Mouse (Mus musculus): ENCODE data around the gene Zc3h18. TPM values are rescaled to one million over a fixed set of nuclear protein-coding genes. Genes with fewer than 3 reads are reported as not detected.
A peak's percentile ranks its signal among the peaks of the same experiment; 100 is the strongest.

Gene Zc3h18
- polyA plus RNA-seq, 1 experiment from 2014 or later, result 76.7 TPM

GRCm38 (mm10) chr8:122336251-122336910 is 40.0 kb upstream of the Zc3h18 start:
- Histone ChIP-seq H3K4me1 (replicated peaks) (peaks cover 16% of the 10 kb centered on the region), H3K9ac (replicated peaks) (peak overlapping the region; percentile 53), H3K9me3 (no peaks in the 10 kb centered on the region), H3K36me3 (no peaks in the 10 kb centered on the region), H3K27ac (no peak overlapping the region), H3K4me3 (replicated peaks) (peak overlapping the region; percentile 63), H3K4me2 (peak overlapping the region; percentile 94), H3K27me3 (peaks cover 76% of the 10 kb centered on the region)
- WGBS, result 1% methylated on average over 80 of the region's 81 CpGs
- peak; percentile 44; the same call in 1 of the 2 replicates for ATAC-seq (ENCODE audit: insufficient number of reproducible peaks, insufficient read depth, low FRiP score, low TSS enrichment, low read depth)

DNA sequence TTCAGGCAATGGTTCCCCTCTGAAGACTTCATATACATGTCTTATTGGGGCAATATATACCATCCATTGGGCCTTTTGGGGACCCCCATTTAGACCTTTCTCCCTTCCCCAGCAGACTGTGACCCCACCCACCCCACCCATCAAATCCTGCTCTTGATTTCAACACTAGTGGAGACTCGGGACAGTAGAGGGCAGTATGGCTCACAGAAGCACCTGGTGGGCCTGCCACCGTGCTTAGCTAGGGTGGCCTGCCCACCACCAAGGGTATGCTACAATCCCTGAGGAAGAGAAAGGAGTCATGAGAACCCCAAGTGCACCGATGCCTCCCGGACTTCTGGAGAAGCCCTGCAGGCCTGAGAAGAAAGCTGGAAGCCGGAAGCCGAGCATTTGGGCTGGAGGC is 37.6 kb upstream of the Zc3h18 start:
- Histone ChIP-seq H3K36me3 (no peaks in the 10 kb centered on the region), H3K9ac (replicated peaks) (no peak overlapping the region), H3K9me3 (no peaks in the 10 kb centered on the region), H3K27me3 (peaks cover 93% of the 10 kb centered on the region), H3K27ac (no peak overlapping the region), H3K4me1 (replicated peaks) (peaks cover 29% of the 10 kb centered on the region), H3K4me2 (no peak overlapping the region), H3K4me3 (replicated peaks) (no peak overlapping the region)
- no peak for ATAC-seq (ENCODE audit: insufficient number of reproducible peaks, insufficient read depth, low FRiP score, low TSS enrichment, low read depth)
- WGBS, result 51% methylated on average over 6 of the region's 6 CpGs

DNA sequence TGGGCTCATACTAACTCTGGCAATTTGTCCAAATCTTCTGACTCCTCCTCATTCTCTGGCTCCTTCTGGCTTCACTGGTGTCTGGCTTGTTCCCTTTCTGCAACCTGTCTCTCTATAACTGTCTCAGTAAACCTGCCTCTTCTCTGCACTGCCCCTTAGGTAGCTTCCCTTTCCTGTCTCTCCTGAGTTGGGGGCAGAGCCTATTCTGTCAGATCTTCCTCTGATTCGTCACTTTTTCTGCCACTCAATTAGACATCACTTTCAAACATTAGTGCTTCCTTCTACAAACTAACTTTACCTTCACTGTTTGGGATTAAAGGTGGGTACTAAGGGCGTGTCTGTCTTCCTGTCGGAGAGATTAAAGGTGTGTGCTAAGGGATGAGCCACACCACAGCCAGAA is 35.6 kb upstream of the Zc3h18 start:
- WGBS, result 82% methylated on average over 3 of the region's 3 CpGs
- H3K27me3 ChIP-seq, result peaks cover 92% of the 10 kb centered on the region
- H3K4me1 ChIP-seq (replicated peaks), result peaks cover 32% of the 10 kb centered on the region
- no peak overlapping the region for H3K4me3 ChIP-seq (replicated peaks)
- no peaks in the 10 kb centered on the region for H3K9me3 ChIP-seq
- no peak for ATAC-seq (ENCODE audit: insufficient number of reproducible peaks, insufficient read depth, low FRiP score, low TSS enrichment, low read depth)
- no peak overlapping the region for H3K27ac ChIP-seq
- no peaks in the 10 kb centered on the region for H3K36me3 ChIP-seq
- H3K4me2 ChIP-seq, result no peak overlapping the region
- H3K9ac ChIP-seq (replicated peaks), result no peak overlapping the region

DNA sequence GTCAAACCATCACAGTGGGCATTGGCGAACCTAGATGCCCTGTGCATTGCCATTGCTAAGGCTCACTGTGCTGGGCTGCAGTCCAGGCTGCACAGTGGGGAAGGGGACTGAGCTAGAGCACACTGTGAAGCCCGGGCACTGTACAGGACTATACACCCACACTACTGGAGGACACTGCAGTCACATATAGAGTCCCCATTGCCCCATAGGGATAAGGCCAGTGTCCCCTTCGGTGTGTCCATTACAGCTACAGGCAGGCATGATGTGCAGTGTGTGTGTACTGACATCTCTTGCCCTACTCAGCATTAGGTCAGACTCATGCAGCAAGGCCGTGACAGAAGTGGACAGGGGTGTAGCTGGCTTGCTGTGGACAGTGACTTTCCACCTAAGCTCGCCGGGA is 34.6 kb upstream of the Zc3h18 start:
- Histone ChIP-seq H3K36me3 (no peaks in the 10 kb centered on the region), H3K27me3 (peaks cover 83% of the 10 kb centered on the region), H3K9me3 (no peaks in the 10 kb centered on the region), H3K4me2 (no peak overlapping the region), H3K4me1 (replicated peaks) (peaks cover 23% of the 10 kb centered on the region), H3K27ac (no peak overlapping the region), H3K4me3 (replicated peaks) (no peak overlapping the region), H3K9ac (replicated peaks) (no peak overlapping the region)
- WGBS, result 90% methylated on average over 6 of the region's 6 CpGs
- no peak for ATAC-seq (ENCODE audit: insufficient number of reproducible peaks, insufficient read depth, low FRiP score, low TSS enrichment, low read depth)

- Histone ChIP-seq H3K36me3 (no peaks in the 10 kb centered on the region), H3K27me3 (peaks cover 77% of the 10 kb centered on the region), H3K4me3 (replicated peaks) (no peak overlapping the region), H3K4me2 (no peak overlapping the region), H3K4me1 (replicated peaks) (peaks cover 21% of the 10 kb centered on the region), H3K9ac (replicated peaks) (no peak overlapping the region), H3K27ac (no peak overlapping the region), H3K9me3 (no peaks in the 10 kb centered on the region)
- 44% methylated on average over 5 of the region's 5 CpGs for WGBS
- ATAC-seq (ENCODE audit: insufficient number of reproducible peaks, insufficient read depth, low FRiP score, low TSS enrichment, low read depth), result no peak
These were observed 34.0 kb upstream of the Zc3h18 start for GRCm38 (mm10) chr8:122342362-122342761.

DNA sequence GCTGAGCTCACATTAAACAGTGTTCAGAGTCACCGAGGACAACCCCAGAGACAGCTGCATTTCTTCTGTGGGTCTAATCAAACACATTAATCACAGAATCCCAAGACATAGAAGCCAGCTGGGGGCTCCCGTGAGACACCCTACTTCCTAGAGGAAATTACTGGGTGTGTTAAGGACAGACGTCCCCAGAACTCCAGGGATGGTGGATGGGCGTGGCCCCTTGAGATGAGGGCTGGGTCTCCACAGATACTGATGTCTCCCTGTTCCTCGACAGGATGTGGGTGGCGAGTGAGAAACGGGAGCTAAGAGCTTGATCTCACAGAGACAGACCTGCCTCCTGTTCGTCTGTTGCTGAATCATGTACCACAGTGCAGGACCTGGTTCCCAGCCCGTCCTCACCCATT is 33.6 kb upstream of the Zc3h18 start:
- peak overlapping the region; percentile 28 for H3K4me3 ChIP-seq (replicated peaks)
- peaks cover 21% of the 10 kb centered on the region for H3K4me1 ChIP-seq (replicated peaks)
- 6% methylated on average over 9 of the region's 9 CpGs for WGBS
- H3K36me3 ChIP-seq, result no peaks in the 10 kb centered on the region
- peak overlapping the region; percentile 35; the same call in 1 of the 2 replicates for H3K9ac ChIP-seq (replicated peaks)
- H3K4me2 ChIP-seq, result peak overlapping the region; percentile 61
- no peak overlapping the region for H3K27ac ChIP-seq
- H3K27me3 ChIP-seq, result peaks cover 73% of the 10 kb centered on the region
- ATAC-seq (ENCODE audit: insufficient number of reproducible peaks, insufficient read depth, low FRiP score, low TSS enrichment, low read depth), result no peak
- no peaks in the 10 kb centered on the region for H3K9me3 ChIP-seq

DNA sequence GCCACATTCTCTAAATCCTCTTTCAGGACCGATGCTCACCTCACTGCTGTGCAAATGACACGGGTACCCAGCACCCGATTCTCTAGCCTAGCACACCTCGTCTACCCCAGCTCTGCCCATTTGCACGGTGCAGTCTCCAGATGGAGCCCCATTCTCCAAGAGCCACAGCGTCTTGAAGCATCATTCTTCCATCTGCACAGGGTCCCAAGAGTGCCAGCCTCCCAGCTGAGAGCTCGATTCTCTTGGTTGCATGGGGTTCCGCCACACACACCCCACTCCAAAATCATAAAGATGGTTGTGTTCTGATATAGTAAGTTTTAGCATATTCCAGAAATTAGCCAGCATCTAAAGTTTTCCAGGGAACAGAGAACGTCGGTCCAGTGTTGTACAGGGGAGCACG is 33.1 kb upstream of the Zc3h18 start:
- no peak overlapping the region for H3K27ac ChIP-seq
- no peak for ATAC-seq (ENCODE audit: insufficient number of reproducible peaks, insufficient read depth, low FRiP score, low TSS enrichment, low read depth)

DNA sequence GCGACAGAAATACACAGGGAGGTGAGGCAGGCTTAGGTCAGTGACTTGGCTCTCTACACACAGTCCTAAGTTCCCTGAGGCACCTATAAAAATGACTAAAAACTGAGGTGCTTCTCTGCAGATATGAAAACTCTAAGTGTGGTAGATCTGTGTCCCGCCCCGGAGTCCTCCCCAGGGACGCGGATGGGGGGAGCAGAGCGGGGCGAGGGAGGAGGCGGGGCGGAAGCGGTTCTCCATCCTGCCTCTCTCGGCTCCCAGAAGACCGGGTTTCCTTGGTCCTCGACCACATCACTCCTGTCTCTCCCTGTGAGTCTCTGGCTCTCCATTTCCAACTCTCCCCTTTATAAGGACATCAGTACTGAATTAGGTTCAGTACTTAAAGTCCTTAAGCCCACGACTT is 32.7 kb upstream of the Zc3h18 start:
- Histone ChIP-seq H3K9me3 (no peaks in the 10 kb centered on the region), H3K27ac (no peak overlapping the region), H3K27me3 (peaks cover 63% of the 10 kb centered on the region), H3K4me2 (peak overlapping the region; percentile 61), H3K4me1 (replicated peaks) (peaks cover 21% of the 10 kb centered on the region), H3K9ac (replicated peaks) (peak overlapping the region; percentile 35), H3K36me3 (no peaks in the 10 kb centered on the region), H3K4me3 (replicated peaks) (peak overlapping the region; percentile 28)
- ATAC-seq (ENCODE audit: insufficient number of reproducible peaks, insufficient read depth, low FRiP score, low TSS enrichment, low read depth), result 0 out of 2 replicates have a peak, but pooled peaks have one; percentile 7
- 0% methylated on average over 14 of the region's 14 CpGs for WGBS

More for the DNA sequence above, 33.1 kb upstream of the Zc3h18 start:
- Histone ChIP-seq H3K4me3 (replicated peaks) (peak overlapping the region; percentile 28), H3K9ac (replicated peaks) (peak overlapping the region; percentile 35), H3K4me2 (peak overlapping the region; percentile 61), H3K4me1 (replicated peaks) (peaks cover 21% of the 10 kb centered on the region), H3K9me3 (no peaks in the 10 kb centered on the region), H3K27me3 (peaks cover 67% of the 10 kb centered on the region), H3K36me3 (no peaks in the 10 kb centered on the region)
- 8% methylated on average over 11 of the region's 11 CpGs for WGBS

DNA sequence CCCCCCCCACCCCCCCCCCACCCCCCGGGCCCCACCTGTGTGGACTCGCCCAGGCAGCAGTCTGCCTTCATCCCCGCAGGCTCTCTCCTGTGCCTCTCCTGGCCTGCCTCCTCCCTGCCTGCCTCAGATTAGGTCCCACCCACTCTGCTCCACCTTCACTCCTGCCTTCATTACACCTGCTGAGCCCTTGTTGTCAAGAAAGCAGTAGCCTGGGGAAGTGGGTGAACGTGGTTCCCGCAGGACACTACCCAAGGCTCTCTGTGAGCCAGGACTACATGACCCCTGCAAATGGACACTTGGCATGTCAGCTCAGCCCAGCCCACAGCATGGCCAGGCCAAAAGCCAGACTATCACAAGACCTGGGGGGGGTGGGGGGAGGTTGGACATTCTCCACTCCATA is 32.2 kb upstream of the Zc3h18 start:
- Histone ChIP-seq H3K4me2 (peak overlapping the region; percentile 61), H3K9ac (replicated peaks) (peak overlapping the region; percentile 35; the same call in 1 of the 2 replicates), H3K4me3 (replicated peaks) (peak overlapping the region; percentile 28), H3K9me3 (no peaks in the 10 kb centered on the region), H3K27ac (no peak overlapping the region), H3K36me3 (no peaks in the 10 kb centered on the region), H3K27me3 (peaks cover 59% of the 10 kb centered on the region), H3K4me1 (replicated peaks) (peaks cover 21% of the 10 kb centered on the region)
- peak; percentile 39; the same call in 1 of the 2 replicates for ATAC-seq (ENCODE audit: insufficient number of reproducible peaks, insufficient read depth, low FRiP score, low TSS enrichment, low read depth)
- 0% methylated on average over 2 of the region's 5 CpGs for WGBS

DNA sequence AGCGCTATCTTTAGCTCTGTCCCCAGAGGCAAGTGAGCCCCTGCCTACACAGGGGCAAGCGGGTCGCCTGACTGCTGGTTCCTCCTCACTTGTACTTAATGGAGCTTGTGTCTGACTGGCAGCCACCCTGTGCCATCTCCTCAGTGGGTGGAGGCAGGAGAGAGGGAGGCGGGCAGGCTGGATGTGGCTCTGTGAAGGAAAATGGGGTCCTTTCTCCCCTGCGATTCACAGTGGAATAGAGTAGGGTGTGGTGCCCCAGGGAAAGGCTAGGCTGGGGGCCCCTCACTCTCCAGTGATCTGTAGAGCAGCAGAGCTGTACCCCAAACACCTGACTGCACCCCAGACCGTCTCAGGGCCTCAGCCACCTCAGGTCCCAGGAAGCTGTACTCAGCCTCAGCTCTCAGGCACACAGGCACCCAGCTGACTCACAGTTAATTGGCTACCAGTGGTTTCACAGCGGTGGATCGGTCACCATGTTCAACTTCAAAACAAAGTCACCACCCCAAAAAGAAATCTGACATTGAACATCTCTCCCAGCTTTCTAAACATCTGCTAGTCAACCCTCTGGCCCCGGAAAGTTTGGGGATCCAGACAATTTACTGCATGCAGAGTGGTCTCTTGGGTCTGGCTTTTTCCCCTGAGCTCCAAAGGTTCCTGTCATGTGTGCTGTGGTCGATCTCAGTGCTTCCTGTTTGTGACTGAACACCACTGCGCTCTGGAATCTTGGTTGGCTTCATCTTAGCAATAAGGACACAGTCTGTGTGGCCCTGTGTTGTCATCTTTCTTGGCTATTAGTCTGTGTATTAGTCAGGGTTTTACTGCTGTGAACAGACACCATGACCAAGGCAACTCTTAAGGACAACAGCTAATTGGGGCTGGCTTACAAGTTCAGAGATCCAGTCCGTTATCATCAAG is 31.0 kb upstream of the Zc3h18 start:
- Histone ChIP-seq H3K4me2 (no peak overlapping the region), H3K27ac (no peak overlapping the region; the same call in 1 of the 2 replicates), H3K36me3 (no peaks in the 10 kb centered on the region), H3K4me3 (replicated peaks) (no peak overlapping the region), H3K9ac (replicated peaks) (no peak overlapping the region), H3K27me3 (peaks cover 59% of the 10 kb centered on the region), H3K9me3 (no peaks in the 10 kb centered on the region), H3K4me1 (replicated peaks) (peaks cover 24% of the 10 kb centered on the region)
- no peak for ATAC-seq (ENCODE audit: insufficient number of reproducible peaks, insufficient read depth, low FRiP score, low TSS enrichment, low read depth)
- WGBS, result 52% methylated on average over 12 of the region's 12 CpGs

DNA sequence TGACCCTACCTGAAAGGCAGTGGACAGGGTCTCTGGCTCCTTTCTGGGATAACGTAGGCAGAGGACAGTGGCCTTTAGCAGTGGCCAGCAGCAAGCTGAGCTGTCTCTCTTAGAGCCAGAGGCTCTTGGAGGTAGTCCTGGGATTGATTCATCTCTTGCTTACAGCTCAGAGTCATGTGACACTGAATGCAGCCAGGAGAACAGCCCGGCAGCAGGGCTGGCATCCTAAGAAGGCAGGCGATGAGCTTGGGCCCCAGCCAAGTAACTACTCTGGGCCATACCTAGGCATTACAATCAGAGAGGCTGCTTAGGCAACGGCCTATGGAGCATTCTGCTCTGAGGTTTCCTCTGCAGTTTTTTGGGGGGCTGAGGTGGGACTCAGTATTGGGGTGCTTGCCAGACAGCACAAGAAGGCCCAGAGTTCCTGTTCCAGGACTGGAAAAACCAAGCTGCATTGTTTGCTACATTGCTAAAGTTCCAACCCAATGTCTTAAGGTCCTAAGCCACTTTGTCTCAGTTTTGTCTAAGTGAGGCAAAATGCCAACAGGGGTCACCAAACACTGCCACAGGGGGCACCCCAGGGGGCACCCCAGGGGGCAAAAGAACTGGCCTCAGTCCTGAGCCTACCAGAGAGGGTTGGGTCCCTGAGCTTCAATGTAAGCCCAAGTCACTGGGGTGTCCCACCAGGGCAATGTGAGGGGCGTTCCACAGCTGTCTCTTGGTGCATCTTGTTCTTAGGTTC is 28.4 kb upstream of the Zc3h18 start:
- no peak overlapping the region for H3K4me2 ChIP-seq
- no peak overlapping the region for H3K4me3 ChIP-seq (replicated peaks)
- peaks cover 51% of the 10 kb centered on the region for H3K27me3 ChIP-seq
- H3K36me3 ChIP-seq, result no peaks in the 10 kb centered on the region
- no peak overlapping the region for H3K9ac ChIP-seq (replicated peaks)
- no peak overlapping the region for H3K27ac ChIP-seq
- peaks cover 23% of the 10 kb centered on the region for H3K4me1 ChIP-seq (replicated peaks)
- H3K9me3 ChIP-seq, result no peaks in the 10 kb centered on the region
- no peak for ATAC-seq (ENCODE audit: insufficient number of reproducible peaks, insufficient read depth, low FRiP score, low TSS enrichment, low read depth)
- WGBS, result 77% methylated on average over 5 of the region's 5 CpGs

Measured in limb, embryonic 12.5 days (tissue).